Mouse (Mus musculus) kidney, adult 2 months (tissue): Measurements from ENCODE around the gene Nfic.

Experiments used
- CTCF ChIP-seq: fragments of 200-500 bp; conservative IDR thresholded peaks from 2 replicates; pipeline ENCODE4 v1.5.1; 2011; ENCODE audit warnings: low read depth, mild to moderate bottlenecking, control low read depth, low read length, moderate library complexity, mixed read lengths; ENCODE audit not compliant: insufficient read depth, insufficient read length
- POLR2A ChIP-seq: fragments of 200-500 bp; IDR thresholded peaks from one replicate; pipeline ENCODE4 v1.6.1; 2011; ENCODE audit warnings: low read depth, low read length, control low read depth

DNA sequence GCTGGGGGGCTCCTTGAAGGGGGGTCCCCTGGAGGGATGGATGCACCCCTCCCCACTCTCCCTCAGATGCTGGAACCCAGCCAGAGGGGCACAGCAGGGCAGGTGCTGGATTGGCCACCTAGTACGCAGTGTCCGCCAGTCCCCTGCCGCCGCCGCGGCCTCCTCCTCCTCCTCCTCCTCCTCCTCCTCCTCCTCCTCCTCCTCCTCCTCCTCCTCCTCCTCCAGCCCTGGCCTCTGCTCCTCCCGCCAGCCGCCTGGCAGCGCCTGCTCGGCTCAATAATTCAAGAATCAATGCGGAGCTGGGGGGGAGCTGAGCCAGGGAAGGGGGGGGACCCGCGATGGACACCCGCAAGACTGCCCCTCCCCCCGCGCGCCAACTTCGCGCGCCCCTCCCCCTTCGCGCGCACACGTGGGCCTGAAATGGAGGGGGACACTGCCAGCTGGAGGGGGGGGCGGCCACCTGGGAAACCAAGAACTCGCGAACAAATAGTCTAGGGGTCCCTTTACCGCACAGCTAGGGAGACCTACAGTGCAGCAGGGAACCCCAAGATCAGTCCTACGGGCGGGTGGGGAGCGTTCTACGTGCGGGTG lies 29.3 kb downstream of the Nfic start:
- no peak for TF ChIP-seq POLR2A
- TF ChIP-seq CTCF, result no peak
